Mouse (Mus musculus) heart, postnatal 25 days (tissue): Measurements from ENCODE around the gene Olfr133. TPM values are rescaled to one million over a fixed set of nuclear protein-coding genes. Genes with fewer than 3 reads are reported as not detected.
"Not testable (repeated sequence)": the region's sequence is repeated elsewhere in the genome, so short reads cannot be mapped to it uniquely, and the experiment has no call there.

Experiments used
- DNase-seq: peaks from one replicate; pipeline ENCODE4 v3.0.0; 2022; ENCODE audit warnings: low spot score
- intact Hi-C: fragments of 180-260 bp; cut with DNase I; formaldehyde crosslinking; loops from one replicate; pipeline ENCODE4 v1.15.1; 2025
- total RNA-seq, 2 experiments: library from RNA; stranded (reverse); gene quantifications; 2 replicates each; pipeline ENCODE4 v1.2.3; 2021

Gene Olfr133
- not detected for total RNA-seq

GRCm38 (mm10) chr17:38144981-38145380 is at the start of gene Olfr133:
Gene Olfr133 (plus strand): TSS chr17:38145281.
- intact Hi-C loops: no loop called here
- no peak for DNase-seq

DNA sequence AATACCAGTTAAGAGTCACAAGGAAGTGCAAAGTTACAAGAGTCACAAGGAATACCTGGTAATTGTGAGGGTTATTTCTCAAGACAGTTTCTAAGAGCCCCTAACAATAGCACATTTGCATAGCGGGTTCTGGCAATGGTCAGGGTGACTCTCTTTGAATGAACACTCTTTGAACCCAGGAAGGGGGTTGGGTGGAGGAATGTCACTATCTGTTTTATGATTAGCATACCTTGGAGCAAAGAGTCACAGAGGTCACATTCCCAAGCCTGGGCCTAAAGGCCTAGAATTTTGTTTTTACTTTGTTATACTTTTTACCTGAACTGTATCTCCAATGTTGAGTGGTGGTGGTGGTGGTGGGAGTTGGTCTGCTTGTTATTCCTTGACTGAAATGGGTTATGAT is 20.9 kb upstream of the Olfr133 start:
- intact Hi-C loops, DNase-seq: not testable (repeated sequence)

GRCm38 (mm10) chr17:38125371-38125770 is 19.7 kb upstream of the Olfr133 start:
- DNase-seq, intact Hi-C loops: not testable (repeated sequence)

DNA sequence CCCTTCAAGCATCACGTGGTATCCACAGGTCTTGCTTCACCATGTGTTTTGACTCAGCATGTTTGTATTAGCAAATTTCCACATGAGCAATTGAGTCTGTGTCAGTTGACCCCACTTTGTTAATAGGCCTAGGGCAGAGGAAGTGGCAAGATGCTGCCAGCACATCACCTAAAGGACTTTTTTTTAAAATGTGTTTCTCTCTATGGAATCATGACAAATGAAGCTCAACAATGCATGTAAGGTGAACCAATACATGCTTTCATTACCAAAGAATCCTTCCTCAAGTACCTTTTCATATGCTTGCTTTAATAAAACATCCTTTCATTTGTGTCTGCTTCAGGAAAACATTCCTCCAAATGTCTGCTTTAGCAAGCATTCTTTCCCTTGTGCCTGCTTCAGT is 10.7 kb upstream of the Olfr133 start, which contains the start of gene Olfr132:
Gene Olfr132 (minus strand): TSS at position 101 of the 400 bp plus-strand sequence.
- DNase-seq: no peak
- intact Hi-C loops: no loop called here

GRCm38 (mm10) chr17:38171088-38171487 is 26.0 kb downstream of the Olfr133 start, which contains the start of gene Olfr134:
Gene Olfr134 (plus strand): TSS chr17:38171388.
- intact Hi-C loops: no loop called here
- no peak for DNase-seq

Other genes with a start within 250 kb of the Olfr133 start
- gene Olfr127, start 244.8 kb upstream of the Olfr133 start, total RNA-seq: not detected
- gene Olfr128, start 224.7 kb upstream of the Olfr133 start, total RNA-seq: not detected
- gene Olfr761, start 192.2 kb upstream of the Olfr133 start, total RNA-seq: not detected
- gene Olfr129, start 85.2 kb upstream of the Olfr133 start, total RNA-seq: not detected
- gene Olfr130, start 81.4 kb upstream of the Olfr133 start, total RNA-seq: not detected
- not detected for gene Olfr131, start 56.6 kb upstream of the Olfr133 start, total RNA-seq
- gene Olfr132, start 10.8 kb upstream of the Olfr133 start, total RNA-seq: not detected
- gene Olfr134, start 26.1 kb downstream of the Olfr133 start, total RNA-seq: not detected
- not detected for gene Olfr135, start 59.1 kb downstream of the Olfr133 start, total RNA-seq
- gene Olfr138, start 115.8 kb downstream of the Olfr133 start, total RNA-seq: not detected
- not detected for gene Olfr137, start 162.3 kb downstream of the Olfr133 start, total RNA-seq
- not detected for gene Olfr136, start 184.6 kb downstream of the Olfr133 start, total RNA-seq